Mouse (Mus musculus): ENCODE measurements at regions not wholly inside any gene's neighbourhood (a gene's known extent, or its start where the extent isn't known, plus 50 kb on each side); places are given as distances from the start of the nearest gene placed in this dataset.

GRCm38 (mm10) chr13:97393456-97393855 is 152.6 kb downstream of the Enc1 start:
- H3K79me2 ChIP-seq (ENCODE audit: control insufficient read depth, insufficient read depth): no peaks in the 10 kb centered on the region
- TF ChIP-seq FOSL1 (IDR thresholded peaks at IDR 0.05; ENCODE audit: insufficient read depth, low read length, poor library complexity, severe bottlenecking): no peak
- H3K4me3 ChIP-seq (ENCODE audit: insufficient read depth, poor library complexity, severe bottlenecking): no peak overlapping the region
- H3K27me3 ChIP-seq (ENCODE audit: control insufficient read depth, insufficient read depth, insufficient read length): no peaks in the 10 kb centered on the region
- H3ac ChIP-seq (ENCODE audit: control insufficient read depth, insufficient read length, low read depth): no peak overlapping the region
- H3K36me3 ChIP-seq (ENCODE audit: control insufficient read depth, insufficient read depth): no peaks in the 10 kb centered on the region
- no peaks in the 10 kb centered on the region for H3K79me3 ChIP-seq (ENCODE audit: low read depth)

- TF ChIP-seq MYOD1 (IDR thresholded peaks at IDR 0.05; ENCODE audit: control insufficient read depth, insufficient read length, low read depth) (peak; percentile 48), CTCF (IDR thresholded peaks at IDR 0.05; ENCODE audit: control insufficient read depth, insufficient read depth, insufficient read length) (no peak), USF1 (IDR thresholded peaks at IDR 0.05; ENCODE audit: low read depth) (peak; percentile 53)
- Histone ChIP-seq H3K27me3 (ENCODE audit: control insufficient read depth, insufficient read depth, insufficient read length) (no peaks in the 10 kb centered on the region), H3K79me2 (ENCODE audit: control insufficient read depth, insufficient read depth) (no peaks in the 10 kb centered on the region), H3K4me3 (ENCODE audit: insufficient read depth, poor library complexity, severe bottlenecking) (no peak overlapping the region), H3ac (ENCODE audit: control insufficient read depth, insufficient read length, low read depth) (peak overlapping the region; percentile 22), H3K79me3 (ENCODE audit: low read depth) (no peaks in the 10 kb centered on the region), H3K36me3 (ENCODE audit: control insufficient read depth, insufficient read depth) (no peaks in the 10 kb centered on the region)
Measured at GRCm38 (mm10) chr13:97390449-97390930, 149.6 kb downstream of the Enc1 start.

GRCm38 (mm10) chr13:97388851-97389479 is 148.1 kb downstream of the Enc1 start:
- H3ac ChIP-seq (ENCODE audit: control insufficient read depth, insufficient read length, low read depth): no peak overlapping the region
- no peaks in the 10 kb centered on the region for H3K27me3 ChIP-seq (ENCODE audit: control insufficient read depth, insufficient read depth, insufficient read length)
- H3K4me3 ChIP-seq (ENCODE audit: insufficient read depth, poor library complexity, severe bottlenecking): no peak overlapping the region
- H3K79me3 ChIP-seq (ENCODE audit: low read depth): no peaks in the 10 kb centered on the region
- no peaks in the 10 kb centered on the region for H3K79me2 ChIP-seq (ENCODE audit: control insufficient read depth, insufficient read depth)
- H3K36me3 ChIP-seq (ENCODE audit: control insufficient read depth, insufficient read depth): no peaks in the 10 kb centered on the region
- TF ChIP-seq MYOG (IDR thresholded peaks at IDR 0.05; ENCODE audit: control insufficient read depth, extremely low read depth, insufficient read length) (no peak), MAX (IDR thresholded peaks at IDR 0.05) (no peak), MYOD1 (IDR thresholded peaks at IDR 0.05; ENCODE audit: control insufficient read depth, insufficient read length, low read depth) (no peak), FOSL1 (IDR thresholded peaks at IDR 0.05; ENCODE audit: insufficient read depth, low read length, poor library complexity, severe bottlenecking) (no peak), USF1 (IDR thresholded peaks at IDR 0.05; ENCODE audit: low read depth) (no peak), CTCF (IDR thresholded peaks at IDR 0.05; ENCODE audit: control insufficient read depth, insufficient read depth, insufficient read length) (no peak), CEBPB (IDR thresholded peaks at IDR 0.05; ENCODE audit: low read depth) (no peak)

GRCm38 (mm10) chr13:97386511-97386910 is 145.6 kb downstream of the Enc1 start:
- no peaks in the 10 kb centered on the region for H3K79me2 ChIP-seq (ENCODE audit: control insufficient read depth, insufficient read depth)
- H3ac ChIP-seq (ENCODE audit: control insufficient read depth, insufficient read length, low read depth): no peak overlapping the region
- no peaks in the 10 kb centered on the region for H3K27me3 ChIP-seq (ENCODE audit: control insufficient read depth, insufficient read depth, insufficient read length)
- no peaks in the 10 kb centered on the region for H3K36me3 ChIP-seq (ENCODE audit: control insufficient read depth, insufficient read depth)
- no peaks in the 10 kb centered on the region for H3K79me3 ChIP-seq (ENCODE audit: low read depth)
- no peak overlapping the region for H3K4me3 ChIP-seq (ENCODE audit: insufficient read depth, poor library complexity, severe bottlenecking)
- TF ChIP-seq USF1 (IDR thresholded peaks at IDR 0.05; ENCODE audit: low read depth) (peak; percentile 85), FOSL1 (IDR thresholded peaks at IDR 0.05; ENCODE audit: insufficient read depth, low read length, poor library complexity, severe bottlenecking) (peak; percentile 16), MYOD1 (IDR thresholded peaks at IDR 0.05; ENCODE audit: control insufficient read depth, insufficient read length, low read depth) (peak; percentile 59), MAX (IDR thresholded peaks at IDR 0.05) (peak; percentile 52), CEBPB (IDR thresholded peaks at IDR 0.05; ENCODE audit: low read depth) (no peak), MYOG (IDR thresholded peaks at IDR 0.05; ENCODE audit: control insufficient read depth, extremely low read depth, insufficient read length) (no peak)

- no peak overlapping the region for H3ac ChIP-seq (ENCODE audit: control insufficient read depth, insufficient read length, low read depth)
- H3K27me3 ChIP-seq (ENCODE audit: control insufficient read depth, insufficient read depth, insufficient read length): no peaks in the 10 kb centered on the region
- no peak overlapping the region for H3K4me3 ChIP-seq (ENCODE audit: insufficient read depth, poor library complexity, severe bottlenecking)
- TF ChIP-seq MYOG (IDR thresholded peaks at IDR 0.05; ENCODE audit: control insufficient read depth, extremely low read depth, insufficient read length) (no peak), MAX (IDR thresholded peaks at IDR 0.05) (peak; percentile 64), USF1 (IDR thresholded peaks at IDR 0.05; ENCODE audit: low read depth) (peak; percentile 52), CEBPB (IDR thresholded peaks at IDR 0.05; ENCODE audit: low read depth) (no peak), CTCF (IDR thresholded peaks at IDR 0.05; ENCODE audit: control insufficient read depth, insufficient read depth, insufficient read length) (no peak)
- no peaks in the 10 kb centered on the region for H3K79me2 ChIP-seq (ENCODE audit: control insufficient read depth, insufficient read depth)
- H3K36me3 ChIP-seq (ENCODE audit: control insufficient read depth, insufficient read depth): no peaks in the 10 kb centered on the region
- H3K79me3 ChIP-seq (ENCODE audit: low read depth): no peaks in the 10 kb centered on the region
Measured at GRCm38 (mm10) chr13:97385531-97385930, 144.6 kb downstream of the Enc1 start.

- no peak for TF ChIP-seq FOSL1 (IDR thresholded peaks at IDR 0.05; ENCODE audit: insufficient read depth, low read length, poor library complexity, severe bottlenecking)
- peak; percentile 22 for TF ChIP-seq MAX (IDR thresholded peaks at IDR 0.05)
- peak; percentile 65 for TF ChIP-seq MYOD1 (IDR thresholded peaks at IDR 0.05; ENCODE audit: control insufficient read depth, insufficient read length, low read depth)
- Histone ChIP-seq H3K4me3 (ENCODE audit: insufficient read depth, poor library complexity, severe bottlenecking) (no peak overlapping the region), H3K27me3 (ENCODE audit: control insufficient read depth, insufficient read depth, insufficient read length) (no peaks in the 10 kb centered on the region), H3K79me3 (ENCODE audit: low read depth) (no peaks in the 10 kb centered on the region), H3K79me2 (ENCODE audit: control insufficient read depth, insufficient read depth) (no peaks in the 10 kb centered on the region), H3K36me3 (ENCODE audit: control insufficient read depth, insufficient read depth) (no peaks in the 10 kb centered on the region), H3ac (ENCODE audit: control insufficient read depth, insufficient read length, low read depth) (no peak overlapping the region)
Measured at GRCm38 (mm10) chr13:97384091-97384777, 143.3 kb downstream of the Enc1 start.

Data from C2C12 (cell line).